ENCODE assay signal across 21 mouse cellular contexts in the genomic region with DNA sequence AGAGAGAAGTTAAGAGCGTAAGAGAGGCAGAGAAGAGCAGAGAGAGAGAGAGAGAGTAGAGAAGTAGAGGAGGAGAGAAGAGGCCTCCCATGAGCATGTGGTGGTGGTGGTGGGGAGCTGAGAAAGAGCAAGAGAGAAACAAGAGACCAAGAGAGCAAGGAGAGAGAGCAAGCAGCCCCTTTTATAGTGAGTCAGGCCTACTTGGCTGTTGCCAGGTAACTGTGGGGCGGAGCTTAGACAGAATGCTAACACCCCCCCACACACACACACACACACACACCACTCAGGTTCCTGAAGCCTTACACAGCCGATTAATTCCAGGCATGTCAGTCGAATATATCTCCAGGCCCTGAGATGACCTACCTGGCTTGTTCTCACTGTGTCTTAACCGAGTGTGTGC. TPM values are rescaled to one million over a fixed set of nuclear protein-coding genes. Genes with fewer than 3 reads are reported as not detected.
"Had no signal": no experiment of that assay in that cellular context is flagged by ENCODE, and none has a peak within 500 bp of the region (broad histone marks: within the 10 kb centered on the region; RNA-seq: fewer than 3 reads in every experiment).

No protein-coding gene starts in this region.

- H3K9ac ChIP-seq: kidney, embryonic 15.5 days; limb, embryonic 13.5 days; liver, embryonic 12.5 days; liver, embryonic 15.5 days; lung, embryonic 15.5 days; midbrain, embryonic 12.5 days; midbrain, embryonic 15.5 days; neural tube, embryonic 12.5 days; neural tube, embryonic 15.5 days; stomach, embryonic 15.5 days had no signal

- H3K4me1 ChIP-seq: limb, embryonic 13.5 days; liver, embryonic 12.5 days; lung, embryonic 15.5 days; midbrain, embryonic 12.5 days; midbrain, embryonic 15.5 days; neural tube, embryonic 12.5 days; neural tube, embryonic 15.5 days; stomach, embryonic 15.5 days had no signal

- H3K36me3 ChIP-seq: kidney, embryonic 15.5 days; limb, embryonic 10.5 days; limb, embryonic 13.5 days; liver, embryonic 12.5 days; liver, embryonic 15.5 days; lung, embryonic 15.5 days; midbrain, embryonic 12.5 days; midbrain, embryonic 15.5 days; neural tube, embryonic 12.5 days; neural tube, embryonic 15.5 days; stomach, embryonic 15.5 days had no signal

- H3K4me2 ChIP-seq: kidney, embryonic 15.5 days; limb, embryonic 13.5 days; liver, embryonic 12.5 days; liver, embryonic 15.5 days; lung, embryonic 15.5 days; midbrain, embryonic 12.5 days; midbrain, embryonic 15.5 days; neural tube, embryonic 12.5 days; neural tube, embryonic 15.5 days; stomach, embryonic 15.5 days had no signal

- H3K27me3 ChIP-seq: kidney, embryonic 15.5 days; limb, embryonic 13.5 days; liver, embryonic 15.5 days; lung, embryonic 15.5 days; midbrain, embryonic 12.5 days; midbrain, embryonic 15.5 days; neural tube, embryonic 12.5 days; neural tube, embryonic 15.5 days; stomach, embryonic 15.5 days had no signal

- H3K4me3 ChIP-seq: kidney, embryonic 15.5 days; limb, embryonic 10.5 days; limb, embryonic 13.5 days; liver, embryonic 12.5 days; liver, embryonic 15.5 days; lung, embryonic 15.5 days; midbrain, embryonic 12.5 days; midbrain, embryonic 15.5 days; neural tube, embryonic 12.5 days; neural tube, embryonic 15.5 days; stomach, embryonic 15.5 days had no signal

- H3K9me3 ChIP-seq: kidney, embryonic 15.5 days; limb, embryonic 10.5 days; limb, embryonic 13.5 days; liver, embryonic 15.5 days; lung, embryonic 15.5 days; midbrain, embryonic 12.5 days; midbrain, embryonic 15.5 days; neural tube, embryonic 15.5 days; stomach, embryonic 15.5 days had no signal

- DNase-seq: kidney, adult 8-10 months; kidney, postnatal 10 days; kidney, postnatal 36 days; liver; lung, postnatal 14 days; retina, postnatal 1 day; right cerebral cortex, postnatal 25 days; thymus, postnatal 25 days had no signal

- ATAC-seq: intestine, embryonic 16.5 days; liver, embryonic 12.5 days; midbrain, embryonic 15.5 days had no signal

- H3K27ac ChIP-seq: kidney, embryonic 15.5 days; limb, embryonic 10.5 days; limb, embryonic 13.5 days; liver, embryonic 12.5 days; liver, embryonic 15.5 days; lung, embryonic 15.5 days; macrophage; midbrain, embryonic 12.5 days; midbrain, embryonic 15.5 days; neural tube, embryonic 12.5 days; neural tube, embryonic 15.5 days; stomach, embryonic 15.5 days had no signal

RNA-seq across cellular contexts. Expression of a gene that starts 44.6 kb away (rescaled TPM):
- polyA plus RNA-seq: macrophage had no signal
